Mouse (Mus musculus) kidney, adult 8-10 months (tissue): Measurements from ENCODE around the gene Rnf111.
A peak's percentile ranks its signal among the peaks of the same experiment; 100 is the strongest.
"Not testable (repeated sequence)": the region's sequence is repeated elsewhere in the genome, so short reads cannot be mapped to it uniquely, and the experiment has no call there.

Experiments used
- DNase-seq, 2 experiments: peaks; one replicate each; pipeline ENCODE4 v3.0.0; 2022

Gene Rnf111

GRCm38 (mm10) chr9:70493038-70493437 lies 10.5 kb downstream of the Rnf111 start:
- no peak for DNase-seq

GRCm38 (mm10) chr9:70491176-70491575 lies 12.3 kb downstream of the Rnf111 start:
- DNase-seq = no peak

GRCm38 (mm10) chr9:70487401-70487800 lies 16.1 kb downstream of the Rnf111 start:
- DNase-seq = no peak

- no peak for DNase-seq
Measured at GRCm38 (mm10) chr9:70485840-70486239, 17.7 kb downstream of the Rnf111 start.

- no peak for DNase-seq
Measured at GRCm38 (mm10) chr9:70483495-70483894, 20.0 kb downstream of the Rnf111 start.

- no peak for DNase-seq
Measured at GRCm38 (mm10) chr9:70481872-70482271, 21.7 kb downstream of the Rnf111 start.

- no peak for DNase-seq
Measured at GRCm38 (mm10) chr9:70477229-70477628, 26.3 kb downstream of the Rnf111 start.

- DNase-seq = no peak
Measured at GRCm38 (mm10) chr9:70475777-70476270, 27.7 kb downstream of the Rnf111 start.

- DNase-seq = no peak
Measured at GRCm38 (mm10) chr9:70473400-70473799, 30.1 kb downstream of the Rnf111 start.

GRCm38 (mm10) chr9:70463091-70463490 lies 40.4 kb downstream of the Rnf111 start:
- not testable (repeated sequence) for DNase-seq

- DNase-seq = no peak
Measured at GRCm38 (mm10) chr9:70452371-70452770, 51.2 kb downstream of the Rnf111 start.

- no peak for DNase-seq
Measured at GRCm38 (mm10) chr9:70449072-70449471, 54.5 kb downstream of the Rnf111 start.

- peak; percentile 15 to 20 for DNase-seq
Measured at GRCm38 (mm10) chr9:70439959-70440358, 63.6 kb downstream of the Rnf111 start.

GRCm38 (mm10) chr9:70422661-70423060 lies 80.9 kb downstream of the Rnf111 start:
- no peak for DNase-seq

- peak; percentile 80 to 85 for DNase-seq
Measured at GRCm38 (mm10) chr9:70421257-70422056, 82.1 kb downstream of the Rnf111 start, which contains the start of gene Ccnb2. Gene Ccnb2 (minus strand): TSS chr9:70421547.

GRCm38 (mm10) chr9:70416412-70416811 lies 87.1 kb downstream of the Rnf111 start:
- DNase-seq = no peak

GRCm38 (mm10) chr9:70413038-70413437 lies 90.5 kb downstream of the Rnf111 start:
- DNase-seq = no peak

GRCm38 (mm10) chr9:70410668-70411067 lies 92.9 kb downstream of the Rnf111 start:
- no peak for DNase-seq

GRCm38 (mm10) chr9:70409743-70410142 lies 93.8 kb downstream of the Rnf111 start:
- no peak for DNase-seq

- peak; percentile 14 to 42 for DNase-seq
Measured at GRCm38 (mm10) chr9:70408791-70409190, 94.7 kb downstream of the Rnf111 start.

- no peak for DNase-seq
Measured at GRCm38 (mm10) chr9:70406596-70406995, 96.9 kb downstream of the Rnf111 start.

- DNase-seq = no peak
Measured at GRCm38 (mm10) chr9:70401937-70402539, 101.5 kb downstream of the Rnf111 start.

- DNase-seq = no peak
Measured at GRCm38 (mm10) chr9:70396083-70396482, 107.4 kb downstream of the Rnf111 start.

GRCm38 (mm10) chr9:70395617-70396016 lies 107.9 kb downstream of the Rnf111 start:
- DNase-seq = no peak
